Comparison of ENCODE assay signal across 1 mouse cellular context in genomic region chr2:153259864-153260674, GRCm38 (mm10).
TF ChIP-seq lines count a peak whose summit lies in the region.

No protein-coding gene starts in this region.

TF ChIP-seq in CH12.LX, 34 proteins besides CTCF, POLR2A, EP300 and RAD21:
- TF ChIP-seq E2F4 (IDR thresholded peaks at IDR 0.05; ENCODE audit: insufficient replicate concordance, low read depth, low read length) (no peak), TBP (conservative IDR thresholded peaks at IDR 0.05; ENCODE audit: low read depth, low read length) (no peak), USF1 (IDR thresholded peaks at IDR 0.05; ENCODE audit: low read depth, low read length) (no peak), ZC3H11A (IDR thresholded peaks at IDR 0.05; ENCODE audit: low read depth, low read length) (no peak), MXI1 (IDR thresholded peaks at IDR 0.05; ENCODE audit: low read depth, low read length) (peak; percentile 49; the same call in 1 of the 2 replicates), PAX5 (IDR thresholded peaks at IDR 0.05; ENCODE audit: low read length) (no peak), KAT2A (IDR thresholded peaks at IDR 0.05; ENCODE audit: insufficient replicate concordance, low read length) (no peak), IRF4 (IDR thresholded peaks at IDR 0.05; ENCODE audit: low read depth, low read length) (peak; percentile 68), ZNF384 (IDR thresholded peaks at IDR 0.05; ENCODE audit: low read depth, low read length) (no peak; the same call in 1 of the 2 replicates), MAFK (IDR thresholded peaks at IDR 0.05; ENCODE audit: insufficient replicate concordance, low read length) (no peak), ELF1 (IDR thresholded peaks at IDR 0.05; ENCODE audit: low read depth, low read length) (no peak), CHD1 (IDR thresholded peaks at IDR 0.05; ENCODE audit: low read depth, low read length) (no peak; the same call in 1 of the 2 replicates), JUN (IDR thresholded peaks at IDR 0.05; ENCODE audit: insufficient read depth, low read depth, low read length) (no peak), MYC (IDR thresholded peaks at IDR 0.05; ENCODE audit: low read depth, low read length) (peak; percentile 75; the same call in 1 of the 2 replicates), ZMIZ1 (IDR thresholded peaks at IDR 0.05; ENCODE audit: low read depth, low read length) (no peak), NELFE (IDR thresholded peaks at IDR 0.05; ENCODE audit: low read depth, low read length) (no peak), NRF1 (IDR thresholded peaks at IDR 0.05; ENCODE audit: low read depth, low read length) (no peak), ETS1 (conservative IDR thresholded peaks at IDR 0.05; ENCODE audit: low read depth, low read length) (peak; percentile 89), SMC3 (IDR thresholded peaks at IDR 0.05; ENCODE audit: low read depth, low read length) (peak; percentile 9; the same call in 1 of the 2 replicates), MAZ (IDR thresholded peaks at IDR 0.05; ENCODE audit: low read depth, low read length) (0 out of 2 replicates have a peak, but pooled peaks have one; percentile 32), ZKSCAN1 (IDR thresholded peaks at IDR 0.05; ENCODE audit: borderline replicate concordance, low read depth, low read length) (no peak), CHD2 (IDR thresholded peaks at IDR 0.05; ENCODE audit: low read length) (peak; percentile 76), POLR2AphosphoS2 (IDR thresholded peaks at IDR 0.05; ENCODE audit: low read depth, low read length) (no peak), RCOR1 (conservative IDR thresholded peaks at IDR 0.05; ENCODE audit: low read depth, low read length) (no peak), BHLHE40 (IDR thresholded peaks at IDR 0.05; ENCODE audit: low read depth, low read length) (peak; percentile 93), TCF12 (IDR thresholded peaks at IDR 0.05; ENCODE audit: low read depth, low read length) (peak; percentile 82), SIN3A (IDR thresholded peaks at IDR 0.05; ENCODE audit: low read length) (peak; percentile 72; the same call in 1 of the 2 replicates), MAX (IDR thresholded peaks at IDR 0.05; ENCODE audit: low read length) (peak; percentile 52; the same call in 1 of the 2 replicates), GABPA (IDR thresholded peaks at IDR 0.05; ENCODE audit: insufficient replicate concordance, low read depth, low read length) (no peak), USF2 (conservative IDR thresholded peaks at IDR 0.05; ENCODE audit: low read depth, low read length) (no peak), HCFC1 (IDR thresholded peaks at IDR 0.05; ENCODE audit: low read depth, low read length) (no peak), UBTF (IDR thresholded peaks at IDR 0.05; ENCODE audit: low read depth, low read length) (no peak), MEF2A (IDR thresholded peaks at IDR 0.05; ENCODE audit: borderline replicate concordance, low read depth, low read length) (peak; percentile 89), JUND (conservative IDR thresholded peaks at IDR 0.05; ENCODE audit: low read depth, low read length) (peak; percentile 52; the same call in 1 of the 2 replicates)
